Mouse (Mus musculus): ENCODE measurements around the gene Ascc2. TPM values are rescaled to one million over a fixed set of nuclear protein-coding genes. Genes with fewer than 3 reads are reported as not detected.

Ascc2 gene
- polyA plus RNA-seq (2012; rRNA removed), result 17.7 and 18.0 TPM in 2 replicates

GRCm38 (mm10) chr11:4637534-4638234 lies at the start of gene Ascc2:
Gene Ascc2 (plus strand): TSS chr11:4637747.
- under 1% methylated on average over 35 of the region's 35 CpGs for WGBS
- Histone ChIP-seq H3K4me1 (ENCODE audit: control insufficient read depth, insufficient read depth, low read length) (peaks cover 7% of the 10 kb centered on the region; the same call in 1 of the 2 replicates), H3K4me3 (ENCODE audit: insufficient read depth, low read depth, low read length) (peak within 1 kb of the TSS; percentile 88), H3K36me3 (ENCODE audit: control insufficient read depth, insufficient read depth, low read length) (no peaks in the 10 kb centered on the region), H3K27ac (ENCODE audit: insufficient read depth, low read depth, low read length) (peak within 1 kb of the TSS; percentile 88), H3K27me3 (replicated peaks; ENCODE audit: control insufficient read depth, insufficient read depth, low read length) (no peaks in the 10 kb centered on the region)
- no peak for TF ChIP-seq POLR2A (IDR thresholded peaks at IDR 0.05; ENCODE audit: low read depth, low read length)
- no peak for TF ChIP-seq CTCF (conservative IDR thresholded peaks at IDR 0.05; ENCODE audit: insufficient read depth, insufficient read length, low read depth, low read length)
- peak; percentile 99 for DNase-seq

GRCm38 (mm10) chr11:4591811-4592210 lies 45.7 kb upstream of the Ascc2 start:
- DNase-seq, result no peak
- Histone ChIP-seq H3K4me1 (ENCODE audit: control insufficient read depth, insufficient read depth, low read length) (peaks cover 15% of the 10 kb centered on the region), H3K4me3 (ENCODE audit: insufficient read depth, low read depth, low read length) (no peak overlapping the region), H3K27ac (ENCODE audit: insufficient read depth, low read depth, low read length) (no peak overlapping the region), H3K36me3 (ENCODE audit: control insufficient read depth, insufficient read depth, low read length) (no peaks in the 10 kb centered on the region), H3K27me3 (replicated peaks; ENCODE audit: control insufficient read depth, insufficient read depth, low read length) (no peaks in the 10 kb centered on the region)
- TF ChIP-seq POLR2A (IDR thresholded peaks at IDR 0.05; ENCODE audit: low read depth, low read length), result no peak
- no peak for TF ChIP-seq CTCF (conservative IDR thresholded peaks at IDR 0.05; ENCODE audit: insufficient read depth, insufficient read length, low read depth, low read length)
- 81% methylated on average over 4 of the region's 4 CpGs for WGBS

- Histone ChIP-seq H3K4me3 (ENCODE audit: insufficient read depth, low read depth, low read length) (no peak overlapping the region), H3K27ac (ENCODE audit: insufficient read depth, low read depth, low read length) (no peak overlapping the region), H3K27me3 (replicated peaks; ENCODE audit: control insufficient read depth, insufficient read depth, low read length) (no peaks in the 10 kb centered on the region), H3K4me1 (ENCODE audit: control insufficient read depth, insufficient read depth, low read length) (peaks cover 15% of the 10 kb centered on the region), H3K36me3 (ENCODE audit: control insufficient read depth, insufficient read depth, low read length) (no peaks in the 10 kb centered on the region)
- WGBS, result 5% methylated on average over 5 of the region's 5 CpGs
- TF ChIP-seq CTCF (conservative IDR thresholded peaks at IDR 0.05; ENCODE audit: insufficient read depth, insufficient read length, low read depth, low read length) (no peak), POLR2A (IDR thresholded peaks at IDR 0.05; ENCODE audit: low read depth, low read length) (no peak)
- no peak for DNase-seq
Measured at GRCm38 (mm10) chr11:4593491-4593848, 44.1 kb upstream of the Ascc2 start.

GRCm38 (mm10) chr11:4593849-4594607 lies 43.5 kb upstream of the Ascc2 start:
- Histone ChIP-seq H3K4me3 (ENCODE audit: insufficient read depth, low read depth, low read length) (peak overlapping the region; percentile 94), H3K27me3 (replicated peaks; ENCODE audit: control insufficient read depth, insufficient read depth, low read length) (no peaks in the 10 kb centered on the region), H3K27ac (ENCODE audit: insufficient read depth, low read depth, low read length) (peak overlapping the region; percentile 87), H3K4me1 (ENCODE audit: control insufficient read depth, insufficient read depth, low read length) (peaks cover 15% of the 10 kb centered on the region), H3K36me3 (ENCODE audit: control insufficient read depth, insufficient read depth, low read length) (no peaks in the 10 kb centered on the region)
- no peak for TF ChIP-seq POLR2A (IDR thresholded peaks at IDR 0.05; ENCODE audit: low read depth, low read length)
- TF ChIP-seq CTCF (conservative IDR thresholded peaks at IDR 0.05; ENCODE audit: insufficient read depth, insufficient read length, low read depth, low read length), result no peak
- under 1% methylated on average over 44 of the region's 45 CpGs for WGBS
- peak; percentile 62 for DNase-seq

- Histone ChIP-seq H3K4me1 (ENCODE audit: control insufficient read depth, insufficient read depth, low read length) (peaks cover 15% of the 10 kb centered on the region), H3K4me3 (ENCODE audit: insufficient read depth, low read depth, low read length) (peak within 1 kb of the TSS; percentile 94), H3K27ac (ENCODE audit: insufficient read depth, low read depth, low read length) (peak within 1 kb of the TSS; percentile 87), H3K36me3 (ENCODE audit: control insufficient read depth, insufficient read depth, low read length) (no peaks in the 10 kb centered on the region), H3K27me3 (replicated peaks; ENCODE audit: control insufficient read depth, insufficient read depth, low read length) (no peaks in the 10 kb centered on the region)
- TF ChIP-seq CTCF (conservative IDR thresholded peaks at IDR 0.05; ENCODE audit: insufficient read depth, insufficient read length, low read depth, low read length) (no peak), POLR2A (IDR thresholded peaks at IDR 0.05; ENCODE audit: low read depth, low read length) (no peak)
- 4% methylated on average over 52 of the region's 53 CpGs for WGBS
- peak; percentile 98 for DNase-seq
Measured at GRCm38 (mm10) chr11:4594608-4595500, 42.7 kb upstream of the Ascc2 start, which contains the start of gene Mtmr3. Gene Mtmr3 (minus strand): TSS chr11:4594863.

- H3K27ac ChIP-seq (ENCODE audit: insufficient read depth, low read depth, low read length), result no peak overlapping the region
- H3K4me3 ChIP-seq (ENCODE audit: insufficient read depth, low read depth, low read length), result no peak overlapping the region
- peaks cover 3% of the 10 kb centered on the region; the same call in 1 of the 2 replicates for H3K4me1 ChIP-seq (ENCODE audit: control insufficient read depth, insufficient read depth, low read length)
- no peaks in the 10 kb centered on the region for H3K27me3 ChIP-seq (replicated peaks; ENCODE audit: control insufficient read depth, insufficient read depth, low read length)
- DNase-seq, result no peak
- WGBS, result 61% methylated on average over 2 of the region's 2 CpGs
- no peak for TF ChIP-seq CTCF (conservative IDR thresholded peaks at IDR 0.05; ENCODE audit: insufficient read depth, insufficient read length, low read depth, low read length)
- no peak for TF ChIP-seq POLR2A (IDR thresholded peaks at IDR 0.05; ENCODE audit: low read depth, low read length)
- no peaks in the 10 kb centered on the region for H3K36me3 ChIP-seq (ENCODE audit: control insufficient read depth, insufficient read depth, low read length)
Measured at GRCm38 (mm10) chr11:4598411-4598810, 39.1 kb upstream of the Ascc2 start.
